Mouse (Mus musculus): Measurements from ENCODE around the gene Usp17ld.
"Not testable (repeated sequence)": the region's sequence is repeated elsewhere in the genome, so short reads cannot be mapped to it uniquely, and the experiment has no call there.

Usp17ld gene

DNA sequence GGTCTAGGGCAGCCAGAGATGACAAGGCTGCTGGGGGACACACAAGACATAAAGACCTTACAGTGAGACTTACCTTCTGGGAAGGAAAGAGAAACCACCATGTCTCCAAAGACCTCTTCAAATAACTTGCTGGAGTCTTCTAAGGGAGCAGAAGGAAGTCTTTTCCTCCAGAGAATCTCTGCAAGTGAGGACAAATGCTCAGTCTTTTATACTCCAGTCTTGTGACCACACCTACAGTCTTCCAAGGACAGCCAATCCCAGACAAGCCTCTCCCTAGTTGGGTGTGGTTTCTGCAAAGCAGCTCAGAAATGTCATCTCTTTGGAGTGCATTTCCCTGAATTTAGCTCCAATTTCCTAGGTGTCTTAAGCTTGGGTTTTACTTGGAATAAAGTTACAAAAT lies at the start of gene Usp17ld:
TSS of gene Usp17ld (minus strand) at position 101 of the 400 bp plus-strand sequence.
- not testable (repeated sequence) for DNase-seq (ENCODE audit: low read depth, low spot score); H3K36me3 ChIP-seq (ENCODE audit: control insufficient read depth, insufficient read depth, low read length, poor library complexity, severe bottlenecking); H3K27me3 ChIP-seq (ENCODE audit: control insufficient read depth, insufficient read depth, low read length, poor library complexity, severe bottlenecking)

DNA sequence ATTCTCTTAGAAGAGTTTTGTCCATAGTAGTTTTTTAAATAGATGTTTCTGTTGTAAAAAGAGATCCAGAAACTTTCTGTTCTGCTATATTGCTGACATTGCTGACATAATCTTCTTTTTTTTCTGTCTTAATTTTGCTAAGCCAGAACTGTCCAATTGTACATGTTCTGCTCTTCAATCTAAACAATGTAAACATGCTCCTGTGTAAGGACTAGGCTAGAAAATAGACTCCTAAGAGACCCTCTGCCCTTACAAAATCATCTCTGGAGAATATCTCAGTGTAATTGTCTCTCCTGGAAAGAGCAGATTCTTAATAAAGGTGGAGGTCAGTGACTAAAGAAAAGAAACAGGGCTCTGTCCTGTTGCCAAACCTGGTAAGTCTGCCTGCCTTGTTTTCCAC lies 35.6 kb downstream of the Usp17ld start, which contains the start of gene Olfr594:
TSS of gene Olfr594 (plus strand) at position 301 of the 400 bp plus-strand sequence.
- no peaks in the 10 kb centered on the region for H3K27me3 ChIP-seq (ENCODE audit: control insufficient read depth, insufficient read depth, low read length, poor library complexity, severe bottlenecking)
- no peaks in the 10 kb centered on the region for H3K36me3 ChIP-seq (ENCODE audit: control insufficient read depth, insufficient read depth, low read length, poor library complexity, severe bottlenecking)
- DNase-seq (ENCODE audit: low read depth, low spot score): no peak

DNA sequence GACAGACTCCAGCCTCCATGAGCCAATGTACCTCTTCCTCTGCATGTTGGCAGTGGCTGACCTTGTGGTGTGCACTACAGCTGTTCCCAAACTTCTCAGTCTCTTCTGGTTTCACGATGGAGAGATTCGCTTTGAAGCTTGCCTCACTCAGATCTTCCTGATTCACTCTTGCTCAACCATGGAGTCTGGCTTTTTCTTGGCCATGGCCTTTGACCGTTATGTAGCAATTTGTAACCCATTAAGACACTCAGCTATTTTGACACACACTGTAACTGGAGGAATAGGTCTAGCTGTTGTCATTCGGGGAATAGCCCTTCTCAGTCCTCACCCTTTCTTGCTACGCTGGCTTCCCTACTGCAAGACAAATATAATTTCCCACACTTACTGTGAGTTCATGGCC lies 40.3 kb downstream of the Usp17ld start:
- not testable (repeated sequence) for H3K36me3 ChIP-seq (ENCODE audit: control insufficient read depth, insufficient read depth, low read length, poor library complexity, severe bottlenecking); H3K27me3 ChIP-seq (ENCODE audit: control insufficient read depth, insufficient read depth, low read length, poor library complexity, severe bottlenecking); DNase-seq (ENCODE audit: low read depth, low spot score)

DNA sequence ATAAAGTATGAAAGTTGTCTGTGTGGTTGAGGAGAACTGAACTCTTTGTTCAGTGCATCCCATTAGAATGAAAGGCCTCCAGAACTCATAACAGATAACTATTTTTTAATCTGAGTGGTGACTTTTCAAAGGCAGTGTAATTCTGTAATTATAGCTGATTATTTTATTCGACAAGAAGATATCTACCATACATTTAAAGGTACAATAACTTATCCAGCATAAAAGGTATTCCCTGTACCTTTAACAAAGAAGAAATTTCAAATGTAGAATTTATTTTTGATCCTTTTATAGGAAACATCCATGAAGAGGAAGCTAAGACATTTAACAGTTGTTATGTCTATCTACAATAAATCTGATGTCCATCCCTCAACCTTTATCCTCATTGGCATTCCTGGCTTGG lies 40.7 kb downstream of the Usp17ld start, which contains the start of gene Olfr593:
TSS of gene Olfr593 (plus strand) at position 301 of the 400 bp plus-strand sequence.
- DNase-seq (ENCODE audit: low read depth, low spot score): no peak
- Histone ChIP-seq H3K27me3 (ENCODE audit: control insufficient read depth, insufficient read depth, low read length, poor library complexity, severe bottlenecking) (no peaks in the 10 kb centered on the region), H3K36me3 (ENCODE audit: control insufficient read depth, insufficient read depth, low read length, poor library complexity, severe bottlenecking) (no peaks in the 10 kb centered on the region)
